Mouse (Mus musculus) urinary bladder, postnatal 4 days (tissue): Measurements from ENCODE around the gene Tstd3.
A peak's percentile ranks its signal among the peaks of the same experiment; 100 is the strongest.

Experiments
- DNase-seq, 2 experiments: peaks; one replicate each; pipeline ENCODE4 v3.0.0; 2021 to 2022; ENCODE audit warnings: low spot score in 2 of 2

Tstd3 gene

DNA sequence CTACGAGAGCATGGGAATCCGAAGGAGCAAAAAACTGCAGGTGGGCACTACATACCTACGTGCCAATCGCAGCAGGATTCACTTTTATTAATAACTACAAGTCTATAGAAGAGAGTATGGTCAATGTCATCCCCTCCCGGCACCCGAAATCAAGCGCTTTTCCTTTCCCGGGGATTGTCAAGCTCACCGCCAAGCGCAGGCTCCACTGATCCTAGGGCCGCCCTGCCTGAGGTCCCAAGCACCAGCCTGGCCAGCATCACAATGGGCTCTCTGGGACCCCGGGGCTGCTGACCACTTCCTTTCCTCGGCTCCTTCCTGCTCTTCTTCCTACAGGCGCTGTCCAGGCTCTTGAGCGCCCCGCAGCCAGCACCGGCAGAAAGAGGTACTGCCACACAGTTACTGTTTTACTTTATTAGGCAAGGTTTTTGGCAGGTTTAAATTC lies at the start of gene Tstd3, which contains the start of gene Usp45:
Gene Tstd3 (minus strand): TSS at position 350 of the 442 bp plus-strand sequence.
Gene Usp45 (plus strand): TSS at position 294 of the 442 bp plus-strand sequence.
- DNase-seq = peak; percentile 50 to 77

DNA sequence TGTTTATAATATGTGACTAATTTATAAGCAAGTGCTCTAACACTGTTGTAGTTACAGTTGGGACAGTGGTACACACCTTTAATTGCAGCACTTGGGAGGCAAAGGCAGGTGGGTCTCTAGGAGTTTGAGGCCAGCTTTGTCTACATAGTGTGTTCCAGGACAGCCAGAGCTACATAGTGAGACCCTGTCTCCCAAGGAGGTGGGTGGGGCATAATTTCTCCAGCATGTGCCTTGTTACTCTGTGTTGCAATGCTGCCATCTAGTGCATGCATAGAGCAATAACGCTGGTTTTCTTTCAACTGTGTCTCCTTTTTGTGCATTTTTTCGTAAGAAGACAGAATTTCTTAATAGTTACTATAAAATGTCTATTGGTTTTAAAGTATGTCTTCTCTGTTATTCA lies 47.0 kb upstream of the Tstd3 start:
- no peak for DNase-seq

DNA sequence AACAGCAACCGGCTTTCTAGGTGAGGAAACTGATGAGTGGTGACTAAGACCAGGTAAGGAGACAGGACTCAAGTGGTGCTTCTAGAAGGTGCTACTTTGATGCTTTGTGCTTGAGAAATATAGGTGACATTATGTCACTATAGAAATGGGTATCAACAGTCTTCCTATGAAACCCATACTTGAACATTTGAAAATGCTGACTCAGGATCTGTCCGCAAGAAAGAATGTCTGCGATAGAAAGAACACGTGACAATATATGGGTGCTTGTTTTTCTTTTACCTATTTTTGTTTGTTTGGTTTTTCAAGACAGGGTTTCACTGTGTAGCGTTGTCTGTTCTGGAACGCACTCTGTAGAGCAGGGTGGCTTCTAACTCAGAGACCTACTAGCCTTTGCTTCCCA lies 45.6 kb upstream of the Tstd3 start:
- no peak for DNase-seq

DNA sequence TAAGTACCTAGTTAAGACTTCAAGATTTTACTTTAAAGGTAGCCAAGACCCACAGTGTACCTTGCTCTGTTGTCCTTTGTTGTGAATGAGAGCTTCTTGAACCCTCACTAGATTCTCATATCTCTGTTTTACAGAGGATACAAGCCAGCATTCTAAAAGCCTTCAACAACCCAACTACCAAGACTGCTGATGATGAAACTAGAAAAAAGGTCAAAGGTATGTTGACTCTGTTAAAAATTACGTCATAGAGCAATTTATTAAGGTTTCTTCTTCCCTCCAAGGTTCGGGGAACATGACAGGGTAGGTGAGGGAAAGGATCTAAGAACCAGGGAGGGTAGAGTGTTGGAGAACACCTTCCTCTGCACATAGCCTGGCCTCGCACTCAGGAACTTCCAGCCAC lies 43.6 kb upstream of the Tstd3 start:
- DNase-seq = no peak

DNA sequence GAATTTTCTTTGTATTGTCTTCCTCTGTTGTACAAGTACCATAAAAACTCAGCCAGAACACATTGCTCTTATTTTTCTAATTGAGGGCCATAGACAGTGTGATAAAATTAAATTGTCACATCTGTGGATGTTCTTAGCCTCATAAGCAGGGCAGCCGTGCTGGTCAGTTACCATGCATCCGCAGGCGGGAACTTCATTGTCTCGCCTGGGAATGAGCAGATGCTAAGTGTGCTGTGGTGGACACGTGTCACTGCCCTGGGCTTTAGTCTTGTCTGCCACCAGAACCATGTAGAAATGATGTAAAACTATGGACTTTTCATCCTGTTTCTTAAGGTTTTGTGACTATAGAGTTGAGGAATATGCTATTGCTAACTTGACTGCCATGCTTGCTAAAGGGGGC lies 40.2 kb upstream of the Tstd3 start:
- DNase-seq = no peak

DNA sequence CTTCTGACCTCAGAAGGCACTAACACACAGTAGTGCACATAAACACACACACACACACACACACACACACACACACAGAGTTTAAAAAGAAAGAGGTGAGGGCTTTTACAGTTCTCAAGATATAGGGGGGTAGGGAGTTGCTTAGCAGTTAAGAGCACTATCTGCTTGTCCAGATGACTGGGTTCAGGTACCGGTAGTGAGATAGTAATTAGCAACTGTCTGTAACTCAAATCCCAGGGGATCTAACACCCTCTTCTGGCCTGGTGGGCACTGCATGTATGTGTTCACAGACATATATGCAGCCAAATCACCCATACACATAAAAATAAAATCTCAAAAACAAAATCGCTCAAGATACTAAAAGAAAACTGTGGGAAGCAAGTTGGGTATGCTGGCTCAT lies 34.6 kb upstream of the Tstd3 start:
- no peak for DNase-seq

DNA sequence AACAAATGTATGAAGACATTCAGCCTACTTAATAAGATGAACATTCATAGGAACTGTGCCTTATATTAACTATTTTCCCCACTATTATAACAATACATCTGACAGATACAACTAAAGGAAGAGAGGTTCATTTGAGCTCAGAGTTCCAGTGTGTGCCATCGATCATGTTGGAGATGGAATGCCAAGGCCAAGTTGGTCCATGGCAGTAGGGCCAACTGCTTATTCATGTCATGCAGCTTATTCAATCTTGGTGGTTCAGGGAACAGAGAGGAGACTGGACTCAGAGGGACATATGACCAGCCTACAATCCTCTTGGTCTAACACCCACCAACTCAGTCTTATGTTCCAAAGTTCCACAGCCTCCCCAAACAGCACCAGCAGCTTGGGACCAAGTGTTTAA lies 34.0 kb upstream of the Tstd3 start:
- no peak for DNase-seq

DNA sequence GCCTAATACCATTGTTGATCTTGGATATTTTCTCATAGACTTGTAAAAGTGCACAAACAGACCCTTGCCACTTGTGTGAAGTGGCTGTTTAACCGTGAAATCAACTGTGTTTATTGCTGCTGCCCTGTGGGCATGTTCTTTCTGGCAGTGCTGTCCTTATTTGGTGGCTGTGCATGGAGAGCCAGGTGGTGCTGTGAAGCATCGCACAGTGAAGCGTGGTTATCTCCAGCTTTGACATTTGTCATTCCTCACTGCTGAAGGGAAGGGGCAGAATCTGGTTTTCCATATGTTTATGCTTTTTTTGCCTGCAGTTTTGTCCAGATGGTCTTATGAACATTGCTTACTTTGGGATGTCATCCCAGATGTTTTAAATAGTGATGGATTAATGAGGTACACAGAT lies 26.6 kb upstream of the Tstd3 start:
- DNase-seq = no peak

DNA sequence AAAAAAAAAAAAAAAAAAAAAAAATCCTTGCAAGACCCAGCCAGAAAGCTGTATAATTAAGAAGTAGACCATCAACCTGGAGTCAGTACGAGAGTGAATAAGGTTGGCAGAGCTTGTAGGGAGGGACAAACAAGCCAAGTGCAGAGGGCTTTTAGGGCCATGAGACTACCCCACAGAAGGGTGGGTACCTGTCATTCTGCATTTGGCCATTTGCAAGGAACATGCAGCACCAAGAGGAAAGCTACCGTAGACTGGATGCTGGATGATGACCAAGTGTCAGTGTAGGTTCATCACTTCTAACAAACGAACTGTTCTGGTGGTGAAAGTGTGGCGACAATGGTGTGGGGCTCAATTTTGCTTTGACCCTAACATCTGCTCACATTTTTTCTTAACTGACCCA lies 22.8 kb upstream of the Tstd3 start:
- no peak for DNase-seq

DNA sequence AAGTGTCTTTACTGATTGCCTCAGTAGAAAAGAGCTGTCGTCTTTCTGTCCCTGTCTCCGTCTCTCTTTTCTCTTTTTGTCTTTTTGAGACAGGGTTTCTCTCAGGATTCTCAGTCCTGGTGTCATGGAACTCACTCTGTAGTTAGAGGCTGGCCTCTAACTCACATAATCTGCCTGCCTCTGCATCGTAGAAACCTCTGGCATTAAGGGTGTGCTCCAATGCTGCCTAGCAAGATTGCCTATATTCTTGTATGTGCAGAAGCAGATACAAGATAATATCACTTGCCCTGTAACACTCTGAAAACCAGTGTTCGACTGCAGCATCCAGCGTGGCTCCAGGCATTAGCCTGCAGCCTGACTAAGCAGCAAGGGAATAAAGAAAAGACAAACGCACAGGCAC lies 21.9 kb upstream of the Tstd3 start:
- DNase-seq = no peak

DNA sequence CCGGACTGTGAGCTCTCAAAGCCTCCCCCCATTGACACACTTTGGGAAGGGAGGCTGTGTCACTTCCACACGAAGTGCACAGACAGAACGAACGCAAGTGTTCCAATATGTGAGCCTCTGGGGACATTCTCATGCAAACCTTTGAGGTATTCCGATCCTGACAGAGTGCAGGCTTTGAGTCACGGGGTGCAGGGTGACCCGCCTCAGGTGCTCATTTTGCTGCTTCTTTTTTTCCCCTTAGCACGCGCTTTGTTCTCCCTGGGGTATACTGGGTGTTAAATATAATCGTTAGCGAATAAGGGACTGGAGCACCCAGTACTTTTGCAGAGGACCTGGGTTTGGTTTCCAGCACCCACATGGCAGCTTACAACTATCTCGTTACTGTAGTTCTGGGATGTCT lies 19.3 kb upstream of the Tstd3 start:
- DNase-seq = no peak

DNA sequence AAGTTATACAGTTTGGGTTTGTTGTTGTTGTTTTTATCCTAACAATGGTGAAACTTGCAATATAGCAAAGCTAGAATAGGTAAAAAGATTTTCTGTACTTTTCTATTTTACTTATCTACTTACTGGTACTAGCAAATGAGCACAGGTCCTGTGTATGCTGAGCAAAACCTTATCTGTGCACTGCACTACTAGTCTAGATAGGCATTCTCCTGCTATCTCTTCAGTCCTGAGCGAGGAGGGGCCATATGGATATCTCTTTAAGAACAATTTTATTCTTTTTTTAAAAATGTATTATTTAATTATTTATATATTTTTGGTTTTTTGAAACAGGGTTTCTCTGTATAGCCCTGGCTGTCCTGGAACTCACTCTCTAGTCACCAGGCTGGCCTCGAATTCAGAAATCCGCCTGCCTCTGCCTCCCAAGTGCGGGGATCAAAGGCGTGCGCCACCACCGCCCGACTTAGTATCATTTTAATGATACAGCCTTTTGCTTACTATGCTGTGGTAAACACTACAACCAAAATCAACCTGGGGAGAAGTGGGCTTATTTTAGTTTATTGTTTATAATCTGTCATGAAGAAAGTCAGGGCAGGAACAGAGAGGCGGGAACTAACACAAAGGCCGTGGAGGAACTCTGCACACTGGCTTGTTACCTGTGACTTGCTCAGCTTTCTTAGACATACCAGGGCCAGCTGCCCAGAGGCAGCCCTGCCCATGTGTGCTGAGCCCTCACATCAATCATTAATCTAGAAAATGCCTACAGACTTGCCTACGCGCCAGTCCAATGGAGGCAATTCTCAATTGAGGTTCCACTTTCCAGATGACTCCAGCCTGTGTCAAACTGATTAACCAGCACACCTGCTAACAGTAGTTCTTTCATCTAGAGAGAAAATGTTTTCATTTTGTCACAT lies 14.1 kb upstream of the Tstd3 start:
- DNase-seq = no peak

DNA sequence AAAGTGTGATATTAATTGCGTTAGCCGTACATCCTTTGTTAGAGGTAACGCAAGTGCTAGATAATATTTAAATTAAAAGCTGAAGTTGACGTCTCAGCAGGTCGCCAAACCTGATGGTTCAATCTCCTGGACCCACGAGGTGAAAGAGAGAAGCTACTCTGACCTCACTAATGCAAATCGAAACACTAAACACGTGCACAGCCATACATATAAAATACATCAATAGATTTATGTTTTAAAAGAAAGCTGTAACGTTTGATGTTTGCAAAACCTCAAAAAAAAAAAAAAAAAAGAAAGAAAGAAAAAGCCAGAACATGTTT lies 9.9 kb upstream of the Tstd3 start:
- no peak for DNase-seq

DNA sequence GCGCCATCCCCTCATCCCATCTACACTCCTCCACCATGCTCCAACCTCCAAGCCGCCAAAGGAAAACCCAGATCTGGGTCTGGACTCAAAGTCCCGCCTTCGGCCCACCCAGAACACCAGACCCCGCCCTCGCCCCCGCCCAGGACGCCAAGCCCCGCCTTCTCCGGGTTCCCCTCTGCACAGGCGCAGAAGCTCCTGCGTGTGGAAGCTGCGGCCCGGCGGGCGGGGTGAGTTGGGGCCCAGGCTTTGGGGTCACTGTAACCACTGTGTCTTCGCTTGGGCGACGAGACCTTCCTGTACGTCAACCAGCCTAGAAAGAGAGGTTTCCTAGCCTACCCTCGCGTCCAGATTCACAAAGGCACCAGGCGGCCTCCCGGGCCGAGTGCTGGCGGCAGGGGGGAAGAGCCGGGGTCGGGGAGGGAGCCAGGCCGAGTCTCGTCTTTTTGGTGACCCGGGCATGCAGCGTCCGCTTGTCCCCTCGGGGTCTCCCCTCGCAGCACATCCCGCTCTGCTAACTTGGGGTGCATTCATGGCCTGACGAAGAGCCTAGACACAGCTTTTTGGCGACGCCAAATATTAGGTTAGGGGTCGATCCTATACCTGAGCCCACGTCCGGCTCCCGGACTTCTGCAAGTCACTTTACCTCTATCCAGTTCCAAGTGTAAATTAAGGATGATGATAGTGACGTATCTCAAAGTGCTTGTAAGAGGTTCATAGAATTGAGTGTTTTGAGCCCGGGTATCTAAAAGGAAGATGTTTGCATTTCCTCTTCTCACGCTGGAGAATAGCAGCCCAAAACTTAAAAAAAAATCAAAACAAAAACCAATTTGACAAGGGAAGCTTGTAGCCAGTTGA lies 9.3 kb upstream of the Tstd3 start:
- peak; percentile 85 to 94 for DNase-seq

DNA sequence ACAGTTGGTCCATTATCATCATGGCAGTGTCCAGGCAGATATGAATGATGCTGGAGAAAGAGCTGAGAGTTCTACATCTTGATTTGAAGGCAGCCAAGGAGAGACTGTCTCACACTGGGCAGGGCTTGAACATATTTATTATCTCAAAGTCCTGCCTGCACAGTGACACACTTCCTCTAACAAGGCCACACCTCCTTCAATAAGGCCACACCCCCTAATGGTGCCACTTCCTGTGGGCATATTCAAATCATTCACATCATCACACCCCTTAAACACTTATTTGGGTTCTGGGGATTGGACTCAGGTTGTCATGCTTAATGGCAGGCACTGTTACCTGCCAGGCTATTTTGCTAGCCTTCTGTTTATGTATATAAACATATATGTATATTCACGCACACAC lies 5.3 kb upstream of the Tstd3 start:
- no peak for DNase-seq

DNA sequence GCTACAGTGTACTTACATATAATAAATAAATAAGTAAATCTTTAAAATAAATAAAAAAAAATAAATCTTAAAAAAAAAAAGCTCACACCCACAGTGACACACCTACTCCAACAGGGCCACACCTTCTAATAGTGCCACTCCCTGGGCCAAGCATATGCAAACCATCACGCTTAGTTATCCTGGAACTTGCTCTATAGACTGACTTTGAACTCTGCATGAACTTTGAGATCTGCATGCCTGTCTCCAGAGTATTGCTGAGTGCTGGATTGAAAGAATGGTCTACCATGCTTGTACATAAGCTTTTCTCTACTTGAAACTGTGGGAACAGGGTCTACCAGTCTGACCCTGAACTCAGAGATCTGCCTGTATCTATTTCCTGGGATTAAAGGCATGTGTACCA lies 4.1 kb upstream of the Tstd3 start:
- DNase-seq = no peak

DNA sequence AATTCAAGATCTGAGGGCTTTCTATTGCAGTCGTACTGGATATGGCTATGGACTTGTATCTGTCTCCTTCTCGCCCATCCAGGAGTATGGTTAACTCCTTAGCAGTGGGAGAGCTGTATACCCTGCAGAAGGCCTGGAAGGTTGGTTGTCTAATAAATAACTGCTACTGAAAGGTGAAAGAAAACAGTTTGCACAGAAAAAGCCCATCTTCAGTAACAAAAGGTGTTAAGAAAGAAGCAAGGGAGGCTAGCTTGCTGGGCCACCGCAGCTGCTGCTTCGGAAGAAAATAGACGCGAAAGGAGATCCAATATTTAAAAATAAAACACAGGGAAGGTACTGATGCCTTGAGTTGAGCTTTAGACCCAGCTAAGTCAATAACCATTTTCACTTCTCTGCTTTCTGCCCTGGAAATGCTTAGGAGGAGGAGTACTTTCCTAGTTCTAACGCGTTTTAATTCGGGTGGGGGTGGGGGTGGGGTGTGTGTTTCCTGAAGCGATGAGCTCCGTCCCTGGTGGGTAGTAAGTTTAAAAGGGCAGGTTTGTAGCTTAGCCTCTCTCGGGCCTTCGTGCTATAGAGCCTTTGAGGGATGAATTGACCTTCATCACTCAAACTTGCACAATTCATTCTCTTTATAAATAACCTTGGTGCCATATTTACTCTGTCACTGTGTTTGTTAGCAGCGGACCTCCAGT lies 695 bp downstream of the Tstd3 start:
- no peak for DNase-seq

DNA sequence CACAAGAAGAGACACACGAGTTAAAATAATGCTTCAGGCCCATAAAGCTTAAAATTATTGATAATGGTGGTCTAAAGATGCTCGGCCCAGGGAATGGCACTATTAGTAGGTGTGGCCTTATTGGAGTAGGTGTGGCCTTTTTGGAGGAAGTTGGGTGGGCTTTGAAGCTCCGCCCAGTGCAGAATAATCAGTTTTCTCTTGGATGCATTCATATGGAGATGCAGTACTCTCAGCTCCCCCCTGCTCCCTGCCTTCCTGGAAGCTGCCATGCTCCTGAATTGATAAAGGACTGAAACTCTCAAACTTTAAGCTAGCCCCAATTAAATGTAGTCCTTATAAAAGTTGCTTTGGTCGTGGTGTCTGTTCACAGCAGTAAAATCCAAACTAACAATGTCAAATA lies 3.2 kb downstream of the Tstd3 start:
- DNase-seq = no peak

DNA sequence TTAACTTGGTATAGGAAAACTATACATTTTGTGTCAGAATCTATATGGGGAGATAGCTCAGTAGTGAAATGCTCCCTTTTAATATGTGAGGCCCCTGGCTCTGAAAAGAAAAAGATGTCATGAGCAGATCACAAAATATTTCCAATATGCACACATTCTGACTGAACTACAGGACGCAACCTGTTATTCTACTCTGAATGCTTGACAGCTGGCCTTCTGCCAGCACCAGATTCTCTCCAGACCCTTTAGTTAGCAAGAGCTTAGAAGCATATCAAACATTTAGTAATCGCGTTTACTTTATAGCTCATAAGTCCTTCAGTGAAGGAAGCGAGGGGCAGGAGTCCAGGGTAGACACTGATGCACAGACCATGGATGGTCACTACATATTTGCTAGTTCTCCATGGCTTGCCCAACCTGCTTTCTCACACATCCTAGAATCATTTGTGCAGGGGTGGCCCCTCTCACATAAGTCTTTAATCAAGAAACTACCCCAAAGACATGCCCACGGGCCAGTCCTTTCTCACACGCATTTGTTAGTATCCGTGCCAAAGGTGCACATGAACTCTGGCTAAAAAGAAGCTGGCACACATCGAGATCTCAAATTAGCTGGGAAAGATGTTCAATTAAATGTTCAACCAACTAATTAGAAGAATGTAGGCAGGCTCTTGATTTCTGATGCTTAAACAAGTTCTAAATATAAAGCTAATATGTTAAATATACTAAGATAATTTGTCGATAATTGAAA lies 5.4 kb downstream of the Tstd3 start:
- no peak for DNase-seq

DNA sequence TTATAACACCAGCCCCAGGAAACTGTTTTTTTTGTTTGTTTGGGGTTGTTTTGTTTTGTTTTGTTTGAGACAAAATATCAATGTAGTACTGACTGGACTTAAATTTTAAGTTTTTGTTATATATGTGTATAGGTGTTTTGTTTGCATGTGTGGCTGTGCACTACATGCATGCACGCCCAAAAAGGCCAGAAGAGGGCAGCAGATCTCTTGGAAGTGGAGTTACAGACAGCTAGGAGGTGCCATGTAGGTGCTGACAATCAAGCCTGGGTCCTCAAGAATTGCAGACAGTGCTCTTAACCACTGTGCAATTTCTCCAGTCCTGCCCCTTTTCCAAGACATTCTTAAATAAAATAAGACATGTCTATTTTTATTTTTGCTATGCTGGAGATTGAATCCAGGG lies 8.2 kb downstream of the Tstd3 start:
- DNase-seq = no peak

DNA sequence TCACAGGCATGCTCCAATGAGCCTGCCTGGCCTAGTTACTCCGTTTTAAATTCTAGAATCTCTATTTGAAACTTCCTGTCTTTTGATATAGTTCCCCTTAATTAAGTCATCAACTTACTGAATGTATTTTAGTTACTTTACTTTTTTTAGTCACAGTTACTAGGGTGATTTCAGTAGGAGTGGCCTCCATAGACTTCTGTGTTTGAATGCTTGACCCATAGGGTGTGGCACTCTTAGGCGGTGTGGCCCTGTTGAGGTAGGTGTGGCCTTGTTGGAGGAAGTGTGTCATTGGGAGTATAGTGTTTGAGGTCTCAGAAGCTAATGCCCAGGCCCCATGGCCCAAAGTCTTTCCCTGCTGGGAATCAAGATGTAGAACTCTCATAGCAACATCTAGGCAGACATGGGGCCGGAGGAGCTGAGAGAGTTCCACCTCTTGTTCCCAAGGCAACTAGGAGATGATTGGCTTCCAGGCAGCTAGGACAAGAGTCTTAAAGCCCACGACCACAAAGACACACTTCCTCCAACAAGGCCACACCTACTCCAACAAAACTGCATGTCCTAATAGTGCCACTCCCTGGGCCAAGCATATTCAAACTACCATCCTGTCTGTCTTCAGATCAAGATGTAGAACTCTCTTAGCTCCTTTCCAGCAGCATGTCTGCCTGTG lies 11.8 kb downstream of the Tstd3 start:
- no peak for DNase-seq
